Mouse (Mus musculus) erythroblast, embryonic 14.5 days (primary cell): ENCODE results near the gene Plac1.

Source experiments
- GATA1 ChIP-seq: IDR thresholded peaks from 2 replicates; pipeline ENCODE4 v1.6.1; 2012; ENCODE audit warnings: low read length, inconsistent platforms, mixed read lengths
- TAL1 ChIP-seq: IDR thresholded peaks from 3 replicates; pipeline ENCODE4 v1.6.1; 2012; ENCODE audit warnings: low read length, inconsistent platforms, mixed read lengths

GRCm38 (mm10) chrX:53039651-53040050 lies 200.3 kb downstream of the Plac1 start:
- no peak for TF ChIP-seq GATA1
- TF ChIP-seq TAL1 = no peak
